Mouse (Mus musculus) lung, embryonic 16.5 days (tissue): ENCODE measurements around the gene Ndufv2. TPM values are rescaled to one million over a fixed set of nuclear protein-coding genes. Genes with fewer than 3 reads are reported as not detected.
"Not testable (repeated sequence)": the region's sequence is repeated elsewhere in the genome, so short reads cannot be mapped to it uniquely, and the experiment has no call there.

Experiments used
- ATAC-seq: fragments of 200-750 bp; cut with Nextera tagmentation; 2 replicates; pipeline ENCODE4 v1.8.0; 2017; ENCODE audit warnings: low read depth, mild to moderate bottlenecking, moderate library complexity
- H3K27ac ChIP-seq: fragments of 300-500 bp; sonication (generic); 2 replicates; pipeline ENCODE4 v1.5.1; 2014; ENCODE audit warnings: mild to moderate bottlenecking, control low read depth, low read length
- H3K27me3 ChIP-seq: fragments of 300-500 bp; sonication (generic); 2 replicates; pipeline ENCODE4 v1.6.1; 2014; ENCODE audit warnings: low read depth, low read length, mixed read lengths; ENCODE audit not compliant: control insufficient read depth, insufficient read depth
- H3K36me3 ChIP-seq: fragments of 300-500 bp; sonication (generic); 2 replicates; pipeline ENCODE4 v1.6.1; 2014; ENCODE audit warnings: low read length; ENCODE audit not compliant: control insufficient read depth, insufficient read depth
- H3K4me1 ChIP-seq: fragments of 300-500 bp; sonication (generic); replicated peaks from 2 replicates; pipeline ENCODE4 v1.6.1; 2014; ENCODE audit warnings: low read length, mixed read lengths; ENCODE audit not compliant: control insufficient read depth, insufficient read depth
- H3K4me2 ChIP-seq: fragments of 300-500 bp; sonication (generic); 2 replicates; pipeline ENCODE4 v1.6.1; 2014; ENCODE audit warnings: low read depth, low read length, control low read depth
- H3K4me3 ChIP-seq: fragments of 300-500 bp; sonication (generic); 2 replicates; pipeline ENCODE4 v1.5.1; 2014; ENCODE audit warnings: mild to moderate bottlenecking, low read length, control low read depth
- H3K9ac ChIP-seq: fragments of 300-500 bp; sonication (generic); 2 replicates; pipeline ENCODE4 v1.6.1; 2014; ENCODE audit warnings: low read length, control low read depth
- H3K9me3 ChIP-seq: fragments of 300-500 bp; sonication (generic); 2 replicates; pipeline ENCODE4 v1.6.1; 2016; ENCODE audit warnings: low read length; ENCODE audit not compliant: control insufficient read depth
- WGBS: fragments of 180-500 bp; shearing (Covaris S2); extraction: QIAGEN DNeasy Blood & Tissue Kit; methylation state at CpG from one replicate; pipeline ENCODE4 v1.1.7; 2014; 5-methylcytosine and 5-hydroxymethylcytosine counted together
- polyA plus RNA-seq: library from polyadenylated mRNA; unstranded; fragments of >200 nt; fragmentation: Nextera tagmentation; extraction: Ambion mirVana; gene quantifications from 2 replicates; pipeline ENCODE4 v1.2.1, GENCODE M21; 2015

The Ndufv2 gene
- polyA plus RNA-seq, 1 experiment from 2014 or later = 298 TPM

GRCm38 (mm10) chr17:66043679-66044078 is 57.7 kb downstream of the Ndufv2 start:
- H3K27ac ChIP-seq, H3K27me3 ChIP-seq, H3K9ac ChIP-seq, H3K4me3 ChIP-seq, H3K4me1 ChIP-seq, H3K9me3 ChIP-seq, ATAC-seq, H3K4me2 ChIP-seq, H3K36me3 ChIP-seq: not testable (repeated sequence)
- WGBS = 84% methylated on average over 4 of the region's 4 CpGs

- 48% methylated on average over 5 of the region's 5 CpGs for WGBS
These were observed 60.3 kb downstream of the Ndufv2 start for GRCm38 (mm10) chr17:66041020-66041419.

GRCm38 (mm10) chr17:66033239-66033638 is 68.1 kb downstream of the Ndufv2 start:
- H3K4me2 ChIP-seq = no peak overlapping the region
- 86% methylated on average over 5 of the region's 5 CpGs for WGBS

More at GRCm38 (mm10) chr17:66041020-66041419, 60.3 kb downstream of the Ndufv2 start:
- Histone ChIP-seq H3K27me3 (no peaks in the 10 kb centered on the region), H3K36me3 (no peaks in the 10 kb centered on the region), H3K4me2 (no peak overlapping the region), H3K27ac (no peak overlapping the region), H3K4me1 (peaks cover 2% of the 10 kb centered on the region; the same call in 1 of the 2 replicates), H3K9me3 (no peaks in the 10 kb centered on the region), H3K4me3 (no peak overlapping the region), H3K9ac (no peak overlapping the region)
- ATAC-seq = no peak

DNA sequence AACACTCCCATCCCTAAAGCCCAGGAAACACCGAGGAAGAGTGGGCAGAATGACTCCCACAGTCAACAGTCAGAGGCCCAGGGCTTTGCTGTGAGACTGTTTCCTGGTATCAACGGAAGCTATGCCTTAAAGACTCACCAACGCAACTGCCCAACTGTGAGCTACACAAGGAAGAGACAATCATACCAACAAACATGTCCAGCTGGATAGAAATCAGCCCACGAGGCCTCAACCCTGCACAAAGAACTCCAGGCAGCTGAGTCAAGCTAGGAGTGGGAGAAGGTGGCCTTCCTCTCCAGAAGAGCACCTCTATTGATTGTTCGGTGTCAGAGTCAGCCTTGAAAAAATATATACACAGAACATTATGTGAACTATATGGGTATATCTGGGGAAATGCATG is 69.4 kb downstream of the Ndufv2 start:
- Histone ChIP-seq H3K27me3 (no peaks in the 10 kb centered on the region), H3K9ac (no peak overlapping the region), H3K9me3 (no peaks in the 10 kb centered on the region), H3K4me3 (no peak overlapping the region), H3K4me1 (no peaks in the 10 kb centered on the region), H3K36me3 (no peaks in the 10 kb centered on the region; the same call in 1 of the 2 replicates), H3K4me2 (no peak overlapping the region), H3K27ac (no peak overlapping the region)
- ATAC-seq = no peak
- 87% methylated on average over 5 of the region's 5 CpGs for WGBS

More at GRCm38 (mm10) chr17:66033239-66033638, 68.1 kb downstream of the Ndufv2 start:
- H3K4me3 ChIP-seq = no peak overlapping the region
- H3K36me3 ChIP-seq = no peaks in the 10 kb centered on the region; the same call in 1 of the 2 replicates
- H3K9ac ChIP-seq = no peak overlapping the region
- ATAC-seq = no peak
- H3K9me3 ChIP-seq = no peaks in the 10 kb centered on the region
- H3K27me3 ChIP-seq = no peaks in the 10 kb centered on the region
- no peaks in the 10 kb centered on the region for H3K4me1 ChIP-seq
- H3K27ac ChIP-seq = no peak overlapping the region

Other genes with a start within 250 kb of the Ndufv2 start
- gene Ralbp1, start 215.8 kb downstream of the Ndufv2 start, polyA plus RNA-seq = 95.4 and 101 TPM in 2 replicates
- 126 and 129 TPM in 2 replicates for gene Twsg1, start 150.3 kb downstream of the Ndufv2 start, polyA plus RNA-seq
- 20.7 and 20.9 TPM in 2 replicates for gene Ankrd12, start 24.5 kb downstream of the Ndufv2 start, polyA plus RNA-seq
- gene Washc1, start 10.0 kb upstream of the Ndufv2 start, polyA plus RNA-seq = 38.6 and 41.2 TPM in 2 replicates
- 20.2 and 23.9 TPM in 2 replicates for gene Ddx11, start 22.0 kb upstream of the Ndufv2 start, polyA plus RNA-seq